Comparison of ENCODE assay signal across 8 mouse cellular contexts in genomic region chr12:32768082-32768743, GRCm38 (mm10). TPM values are rescaled to one million over a fixed set of nuclear protein-coding genes. Genes with fewer than 3 reads are reported as not detected.
DNase-seq lines count a peak whose midpoint lies in the region; ATAC-seq lines count a peak whose summit lies in the region.

No protein-coding gene starts in this region.

- intact Hi-C loops in gastrocnemius, postnatal 36 days (cut with DNase I) = no loop called here

- ATAC-seq in megakaryocyte, adult 5-6 weeks (ENCODE audit: poor library complexity, severe bottlenecking) = peak; percentile 69

- DNase-seq in layer of hippocampus, adult 11-12 months (ENCODE audit: low spot score) = peak; percentile 44
- no peak for DNase-seq in layer of hippocampus, adult 9-10 months (ENCODE audit: low spot score)
- peak; percentile 64 for DNase-seq in brain, adult 2 months (ENCODE audit: low read depth, low spot score)
- DNase-seq in kidney, adult 9 months = peak; percentile 98
- no peak for DNase-seq in urinary bladder, adult 18-20 months (ENCODE audit: low spot score in 2 of 2)
- no peak for DNase-seq in gastrocnemius, postnatal 36 days
- no peak for DNase-seq in right cerebral cortex, postnatal 36 days (ENCODE audit: low spot score in 2 of 2)

RNA-seq across cellular contexts. Expression of gene Nampt, which starts 51.1 kb away (rescaled TPM):
- 45.6 and 60.0 TPM in 2 replicates for total RNA-seq in megakaryocyte, adult 5-6 weeks (2015)
- 46.5 and 57.5 TPM in 2 replicates for total RNA-seq in megakaryocyte, adult 5-6 weeks (2017)
- 10 to 100 TPM; 73.1 to 74.3 TPM for total RNA-seq in gastrocnemius, postnatal 36 days (2021)

Comparison
In these comparisons a context has a peak if more than half of its experiments do, and no peak if none do; other contexts are left out.
1. DNase-seq: peak in layer of hippocampus, adult 11-12 months (single experiment), brain, adult 2 months (single experiment) and kidney, adult 9 months (single experiment); none in layer of hippocampus, adult 9-10 months (single experiment), urinary bladder, adult 18-20 months (0 of 2), gastrocnemius, postnatal 36 days (0 of 2) and right cerebral cortex, postnatal 36 days (0 of 2).